Mouse (Mus musculus) kidney, adult 2 months (tissue): ENCODE data around the gene Krr1.

Experiments used
- CTCF ChIP-seq: fragments of 200-500 bp; conservative IDR thresholded peaks from 2 replicates; pipeline ENCODE4 v1.5.1; 2011; ENCODE audit warnings: low read depth, mild to moderate bottlenecking, control low read depth, low read length, moderate library complexity, mixed read lengths; ENCODE audit not compliant: insufficient read depth, insufficient read length
- POLR2A ChIP-seq: fragments of 200-500 bp; IDR thresholded peaks from one replicate; pipeline ENCODE4 v1.6.1; 2011; ENCODE audit warnings: low read depth, low read length, control low read depth

- TF ChIP-seq CTCF (no peak), POLR2A (no peak)
These were observed 6.1 kb upstream of the Krr1 start for GRCm38 (mm10) chr10:111966394-111966793.
